Comparison of ENCODE assay signal across 28 mouse cellular contexts in genomic region chr9:10532248-10532647, GRCm38 (mm10).
"Had no signal": no experiment of that assay in that cellular context is flagged by ENCODE, and none has a peak within 500 bp of the region (broad histone marks: within the 10 kb centered on the region; RNA-seq: fewer than 3 reads in every experiment).

No protein-coding gene starts in this region.

- H3K9ac ChIP-seq: limb, embryonic 12.5 days; limb, embryonic 13.5 days; limb, embryonic 15.5 days; liver, embryonic 12.5 days; liver, embryonic 13.5 days; liver, embryonic 14.5 days; liver, embryonic 15.5 days; liver, postnatal 0 days; lung, embryonic 14.5 days; lung, embryonic 15.5 days; midbrain, embryonic 12.5 days; midbrain, embryonic 13.5 days; midbrain, embryonic 15.5 days; neural tube, embryonic 12.5 days had no signal

- H3K4me1 ChIP-seq: limb, embryonic 12.5 days; limb, embryonic 13.5 days; limb, embryonic 15.5 days; liver, embryonic 12.5 days; liver, embryonic 13.5 days; liver, embryonic 15.5 days; lung, embryonic 15.5 days; megakaryocyte, embryonic 14.5 days; midbrain, embryonic 10.5 days; neural tube, embryonic 12.5 days had no signal

- H3K9me3 ChIP-seq: limb, embryonic 10.5 days; limb, embryonic 12.5 days; limb, embryonic 13.5 days; limb, embryonic 15.5 days; liver, embryonic 12.5 days; liver, embryonic 13.5 days; liver, embryonic 15.5 days; lung, embryonic 15.5 days; megakaryocyte, embryonic 14.5 days; midbrain, embryonic 10.5 days; midbrain, embryonic 12.5 days; midbrain, embryonic 13.5 days; midbrain, embryonic 15.5 days; neural tube, embryonic 12.5 days had no signal

- H3K4me3 ChIP-seq: limb, embryonic 10.5 days; limb, embryonic 12.5 days; limb, embryonic 13.5 days; limb, embryonic 15.5 days; liver, embryonic 12.5 days; liver, embryonic 13.5 days; liver, embryonic 15.5 days; lung, embryonic 15.5 days; megakaryocyte, embryonic 14.5 days; midbrain, embryonic 10.5 days; midbrain, embryonic 12.5 days; midbrain, embryonic 13.5 days; midbrain, embryonic 15.5 days; myocyte; neural tube, embryonic 12.5 days had no signal

- H3K27ac ChIP-seq: limb, embryonic 10.5 days; limb, embryonic 12.5 days; limb, embryonic 13.5 days; limb, embryonic 15.5 days; liver, embryonic 12.5 days; liver, embryonic 13.5 days; liver, embryonic 14.5 days; liver, embryonic 15.5 days; lung, embryonic 15.5 days; macrophage; midbrain, embryonic 10.5 days; midbrain, embryonic 12.5 days; midbrain, embryonic 13.5 days; midbrain, embryonic 15.5 days; neural tube, embryonic 12.5 days had no signal

- H3K27me3 ChIP-seq: limb, embryonic 12.5 days; limb, embryonic 13.5 days; limb, embryonic 15.5 days; liver, embryonic 12.5 days; liver, embryonic 13.5 days; liver, embryonic 15.5 days; lung, embryonic 15.5 days; megakaryocyte, embryonic 14.5 days; midbrain, embryonic 12.5 days; midbrain, embryonic 13.5 days; midbrain, embryonic 15.5 days; neural tube, embryonic 12.5 days had no signal

- H3K36me3 ChIP-seq: limb, embryonic 10.5 days; limb, embryonic 12.5 days; limb, embryonic 13.5 days; limb, embryonic 15.5 days; liver, embryonic 12.5 days; liver, embryonic 13.5 days; liver, embryonic 15.5 days; lung, embryonic 15.5 days; midbrain, embryonic 10.5 days; midbrain, embryonic 12.5 days; midbrain, embryonic 13.5 days; midbrain, embryonic 15.5 days; neural tube, embryonic 12.5 days had no signal

- DNase-seq: left cerebral cortex, postnatal 4 days; liver; liver, embryonic 13.5 days; liver, postnatal 0 days; lung, adult 18-20 months; lung, adult 2 months; lung, embryonic 14.5 days; lung, postnatal 10 days; lung, postnatal 14 days; lung, postnatal 36 days; lung, postnatal 4 days; midbrain, embryonic 14.5 days had no signal
